Mouse (Mus musculus) MN1 (cell line): ENCODE data around the gene Spon1.

Experiments
- DNase-seq: peaks from one replicate; pipeline ENCODE4 v3.0.0-alpha.2; 2016; ENCODE audit warnings: low spot score

Spon1 gene

GRCm38 (mm10) chr7:113843150-113843549, 77.4 kb downstream of the Spon1 start:
- no peak for DNase-seq

GRCm38 (mm10) chr7:113845191-113845590, 79.4 kb downstream of the Spon1 start:
- no peak for DNase-seq

- DNase-seq = no peak
Observed at GRCm38 (mm10) chr7:113846553-113846952, 80.8 kb downstream of the Spon1 start.

GRCm38 (mm10) chr7:113847041-113847819, 81.4 kb downstream of the Spon1 start:
- peak; percentile 12 for DNase-seq

GRCm38 (mm10) chr7:113850389-113850788, 84.6 kb downstream of the Spon1 start:
- no peak for DNase-seq

GRCm38 (mm10) chr7:113855396-113855795, 89.6 kb downstream of the Spon1 start:
- no peak for DNase-seq

GRCm38 (mm10) chr7:113856067-113856466, 90.3 kb downstream of the Spon1 start:
- no peak for DNase-seq

- no peak for DNase-seq
Observed at GRCm38 (mm10) chr7:113859480-113859881, 93.7 kb downstream of the Spon1 start.

GRCm38 (mm10) chr7:113861964-113862363, 96.2 kb downstream of the Spon1 start:
- DNase-seq = no peak

- no peak for DNase-seq
Observed at GRCm38 (mm10) chr7:113872846-113873245, 107.0 kb downstream of the Spon1 start.

GRCm38 (mm10) chr7:113877451-113877850, 111.7 kb downstream of the Spon1 start:
- no peak for DNase-seq

GRCm38 (mm10) chr7:113877926-113878325, 112.1 kb downstream of the Spon1 start:
- DNase-seq = no peak

- peak; percentile 50 for DNase-seq
Observed at GRCm38 (mm10) chr7:113879085-113879501, 113.3 kb downstream of the Spon1 start.

- DNase-seq = no peak
Observed at GRCm38 (mm10) chr7:113880021-113880420, 114.2 kb downstream of the Spon1 start.

GRCm38 (mm10) chr7:113890782-113891181, 125.0 kb downstream of the Spon1 start:
- DNase-seq = no peak

GRCm38 (mm10) chr7:113891491-113891890, 125.7 kb downstream of the Spon1 start:
- DNase-seq = no peak

- no peak for DNase-seq
Observed at GRCm38 (mm10) chr7:113893944-113894662, 128.3 kb downstream of the Spon1 start.

GRCm38 (mm10) chr7:113895266-113895665, 129.5 kb downstream of the Spon1 start:
- DNase-seq = no peak

GRCm38 (mm10) chr7:113898388-113898787, 132.6 kb downstream of the Spon1 start:
- DNase-seq = no peak

- no peak for DNase-seq
Observed at GRCm38 (mm10) chr7:113901511-113901910, 135.7 kb downstream of the Spon1 start.

GRCm38 (mm10) chr7:113901941-113902515, 136.2 kb downstream of the Spon1 start:
- DNase-seq = no peak

- no peak for DNase-seq
Observed at GRCm38 (mm10) chr7:113903127-113903827, 137.5 kb downstream of the Spon1 start.
